Mouse (Mus musculus): Measurements from ENCODE around the gene Wasf2.
A peak's percentile ranks its signal among the peaks of the same experiment; 100 is the strongest.

The Wasf2 gene

GRCm38 (mm10) chr4:133175998-133176760, 45.9 kb downstream of the Wasf2 start:
- peak; percentile 48 for DNase-seq (ENCODE audit: low read depth, low spot score)

GRCm38 (mm10) chr4:133176761-133177403, 46.6 kb downstream of the Wasf2 start:
- DNase-seq (ENCODE audit: low read depth, low spot score), result no peak

GRCm38 (mm10) chr4:133178305-133178704, 48.0 kb downstream of the Wasf2 start:
- DNase-seq (ENCODE audit: low read depth, low spot score), result no peak

- no peak for DNase-seq (ENCODE audit: low read depth, low spot score)
Measured at GRCm38 (mm10) chr4:133179258-133179657, 49.0 kb downstream of the Wasf2 start.

GRCm38 (mm10) chr4:133182439-133183033, 52.2 kb downstream of the Wasf2 start:
- peak; percentile 38 for DNase-seq (ENCODE audit: low read depth, low spot score)

- no peak for DNase-seq (ENCODE audit: low read depth, low spot score)
Measured at GRCm38 (mm10) chr4:133184031-133184897, 54.0 kb downstream of the Wasf2 start.

GRCm38 (mm10) chr4:133184898-133185665, 54.8 kb downstream of the Wasf2 start:
- peak; percentile 86 for DNase-seq (ENCODE audit: low read depth, low spot score)

- no peak for DNase-seq (ENCODE audit: low read depth, low spot score)
Measured at GRCm38 (mm10) chr4:133185893-133186292, 55.6 kb downstream of the Wasf2 start.

- no peak for DNase-seq (ENCODE audit: low read depth, low spot score)
Measured at GRCm38 (mm10) chr4:133186856-133187255, 56.6 kb downstream of the Wasf2 start.

- DNase-seq (ENCODE audit: low read depth, low spot score), result no peak
Measured at GRCm38 (mm10) chr4:133189396-133189795, 59.1 kb downstream of the Wasf2 start.

- no peak for DNase-seq (ENCODE audit: low read depth, low spot score)
Measured at GRCm38 (mm10) chr4:133194482-133194881, 64.2 kb downstream of the Wasf2 start.

- DNase-seq (ENCODE audit: low read depth, low spot score), result no peak
Measured at GRCm38 (mm10) chr4:133195014-133195413, 64.7 kb downstream of the Wasf2 start.

- DNase-seq (ENCODE audit: low read depth, low spot score), result no peak
Measured at GRCm38 (mm10) chr4:133196136-133196535, 65.8 kb downstream of the Wasf2 start.

GRCm38 (mm10) chr4:133196852-133197251, 66.5 kb downstream of the Wasf2 start:
- DNase-seq (ENCODE audit: low read depth, low spot score), result no peak

GRCm38 (mm10) chr4:133197355-133197754, 67.0 kb downstream of the Wasf2 start:
- no peak for DNase-seq (ENCODE audit: low read depth, low spot score)

- no peak for DNase-seq (ENCODE audit: low read depth, low spot score)
Measured at GRCm38 (mm10) chr4:133197801-133198286, 67.5 kb downstream of the Wasf2 start.

- no peak for DNase-seq (ENCODE audit: low read depth, low spot score)
Measured at GRCm38 (mm10) chr4:133198337-133199180, 68.3 kb downstream of the Wasf2 start.

- no peak for DNase-seq (ENCODE audit: low read depth, low spot score)
Measured at GRCm38 (mm10) chr4:133199743-133200142, 69.4 kb downstream of the Wasf2 start.

GRCm38 (mm10) chr4:133200343-133200742, 70.0 kb downstream of the Wasf2 start:
- DNase-seq (ENCODE audit: low read depth, low spot score), result no peak
